Mouse (Mus musculus) spleen, adult 18-20 months (tissue): ENCODE measurements around the gene Zc3h12d.

ENCODE experiments used
- DNase-seq, 2 experiments: peaks; one replicate each; pipeline ENCODE4 v3.0.0; 2022; ENCODE audit warnings: mixed read lengths in 2 of 2

The Zc3h12d gene

DNA sequence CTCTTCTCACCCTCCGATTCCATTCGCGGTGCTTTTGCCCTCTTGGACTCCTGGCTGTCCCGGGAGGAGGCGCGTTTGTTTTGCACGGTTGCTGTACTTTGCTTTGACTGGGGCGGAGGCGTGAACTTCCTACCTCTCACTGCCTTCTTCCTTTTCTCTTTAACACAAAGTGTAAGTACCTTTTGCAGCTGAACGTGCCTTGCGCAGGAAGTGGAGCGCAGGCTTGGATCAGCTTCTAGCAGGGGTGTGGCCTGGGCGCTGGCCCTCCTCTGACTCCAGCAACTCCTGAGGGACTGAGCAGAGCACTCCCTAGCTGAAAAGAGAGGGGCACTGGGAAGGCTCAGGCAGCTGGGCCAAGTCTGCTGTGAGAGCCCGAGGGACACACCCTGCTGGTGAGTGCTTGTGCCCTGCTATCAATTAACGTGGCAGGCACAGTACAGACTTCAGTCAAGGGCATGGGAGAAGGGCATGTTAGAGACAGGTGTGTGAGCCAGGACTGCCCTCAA is at the start of gene Zc3h12d:
TSS of gene Zc3h12d (plus strand) at position 300 of the 506 bp plus-strand sequence.
- DNase-seq = peak; percentile 64 to 66

DNA sequence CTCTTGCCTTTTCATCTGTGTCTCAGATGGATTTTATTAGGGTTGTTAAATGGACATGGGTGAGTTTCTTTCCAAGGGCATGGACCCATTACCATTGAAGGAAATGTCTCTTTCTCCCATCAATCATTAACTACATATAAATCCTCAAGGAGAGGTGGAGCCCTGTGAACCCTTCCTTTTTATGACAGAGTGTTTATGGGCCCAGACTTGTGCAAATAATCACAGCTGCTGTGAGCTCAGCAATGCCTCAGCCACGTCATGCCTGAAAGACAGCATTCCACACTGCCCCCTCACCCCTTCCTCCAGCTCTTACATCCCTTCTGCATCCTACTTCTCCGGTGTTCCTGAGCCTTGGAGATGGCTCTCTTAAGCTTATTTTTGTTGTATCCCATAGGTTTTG is 45.0 kb upstream of the Zc3h12d start:
- DNase-seq = no peak

- no peak for DNase-seq
These were observed 40.0 kb upstream of the Zc3h12d start for GRCm38 (mm10) chr10:7792254-7792750.

GRCm38 (mm10) chr10:7792751-7793385 is 39.4 kb upstream of the Zc3h12d start, which contains the start of the genes Ginm1 and Ppil4:
Ginm1 (minus strand) TSS chr10:7792824.
Ppil4 (plus strand) TSS chr10:7792891.
- peak; percentile 81 to 88 for DNase-seq

DNA sequence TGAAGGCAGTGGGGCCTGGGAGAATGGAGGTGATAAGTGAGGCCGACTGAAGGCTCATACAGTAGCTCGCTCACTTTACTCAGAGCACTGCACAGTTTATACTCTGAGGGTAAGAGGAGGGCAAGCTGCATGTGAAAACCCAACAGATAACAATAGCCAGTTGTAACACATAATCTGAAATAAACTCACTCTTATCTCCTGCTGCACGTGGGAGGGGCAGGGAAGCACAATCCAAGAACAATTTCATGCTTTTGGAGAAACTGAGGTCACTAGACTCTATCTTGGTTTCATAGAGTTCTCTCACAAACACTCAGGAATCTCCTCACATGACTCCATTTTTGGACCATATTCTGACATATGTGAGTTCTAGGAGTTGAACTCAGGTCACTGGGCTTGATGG is 31.0 kb upstream of the Zc3h12d start:
- DNase-seq = no peak

- no peak for DNase-seq
These were observed 29.6 kb upstream of the Zc3h12d start for GRCm38 (mm10) chr10:7802519-7803140.

GRCm38 (mm10) chr10:7809937-7810336 is 22.3 kb upstream of the Zc3h12d start:
- DNase-seq = peak in 1 of 2 experiments; percentile 37

- DNase-seq = no peak
These were observed 15.8 kb upstream of the Zc3h12d start for GRCm38 (mm10) chr10:7816476-7816875.

DNA sequence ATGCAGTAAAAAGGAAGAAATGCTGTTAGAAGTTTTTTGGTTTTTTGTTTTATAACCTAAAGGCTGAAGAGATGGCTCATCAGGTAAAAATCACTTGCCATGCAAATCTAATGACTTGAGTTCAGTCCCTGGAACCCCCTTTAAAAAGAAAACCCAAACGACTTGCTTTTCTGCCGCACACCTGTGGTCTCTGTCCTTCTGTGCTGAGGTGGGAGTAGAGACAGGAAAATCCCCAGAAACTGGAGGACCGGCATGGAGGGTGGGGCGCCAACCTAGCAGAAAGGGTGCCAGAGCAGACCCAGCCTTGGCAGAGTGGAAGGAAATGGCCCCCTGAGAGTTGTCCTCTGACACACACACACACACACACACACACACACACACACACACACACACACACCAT is 13.6 kb upstream of the Zc3h12d start:
- no peak for DNase-seq

DNA sequence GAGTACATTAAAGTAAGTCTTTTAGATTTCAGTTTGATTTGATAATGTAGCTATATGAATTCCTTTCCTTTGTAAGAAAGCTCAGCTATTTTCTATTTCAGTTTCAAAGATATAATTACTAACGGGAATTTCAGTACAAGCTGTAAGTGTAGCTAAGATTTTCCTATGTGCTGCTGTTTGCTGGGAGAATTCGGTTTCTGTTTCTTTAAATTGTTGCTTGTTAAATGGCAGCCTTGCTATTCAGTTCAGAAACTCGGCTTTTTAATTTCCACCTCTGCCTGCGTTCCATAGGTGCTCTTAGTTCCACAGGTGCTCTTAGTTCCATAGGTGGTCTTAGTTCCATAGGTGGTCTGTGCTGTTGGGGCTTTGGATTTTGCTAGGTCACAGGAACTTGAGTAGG is 13.1 kb upstream of the Zc3h12d start:
- DNase-seq = no peak

- DNase-seq = no peak
These were observed 12.7 kb upstream of the Zc3h12d start for GRCm38 (mm10) chr10:7819603-7820002.

- no peak for DNase-seq
These were observed 12.1 kb upstream of the Zc3h12d start for GRCm38 (mm10) chr10:7820171-7820570.

DNA sequence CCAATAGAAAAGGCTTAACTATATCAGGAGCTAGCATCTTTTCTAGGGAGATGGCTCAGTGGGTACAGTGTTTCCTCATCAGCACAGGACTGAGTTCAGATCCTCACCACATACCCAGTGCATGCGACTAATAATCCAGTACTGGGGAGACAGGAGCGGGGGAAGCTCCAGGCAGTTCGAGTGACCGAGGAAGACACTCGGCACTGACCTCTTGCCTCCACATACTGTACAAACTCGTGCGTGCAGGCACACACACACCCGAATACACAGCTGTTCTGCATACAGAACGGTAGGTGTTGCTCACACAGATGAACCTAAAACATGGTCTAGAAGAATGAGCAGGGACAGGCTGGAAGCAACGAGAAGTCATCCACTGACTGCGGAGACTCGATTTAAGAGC is 10.3 kb upstream of the Zc3h12d start:
- no peak for DNase-seq

- DNase-seq = no peak
These were observed 7.5 kb upstream of the Zc3h12d start for GRCm38 (mm10) chr10:7824663-7825280.

DNA sequence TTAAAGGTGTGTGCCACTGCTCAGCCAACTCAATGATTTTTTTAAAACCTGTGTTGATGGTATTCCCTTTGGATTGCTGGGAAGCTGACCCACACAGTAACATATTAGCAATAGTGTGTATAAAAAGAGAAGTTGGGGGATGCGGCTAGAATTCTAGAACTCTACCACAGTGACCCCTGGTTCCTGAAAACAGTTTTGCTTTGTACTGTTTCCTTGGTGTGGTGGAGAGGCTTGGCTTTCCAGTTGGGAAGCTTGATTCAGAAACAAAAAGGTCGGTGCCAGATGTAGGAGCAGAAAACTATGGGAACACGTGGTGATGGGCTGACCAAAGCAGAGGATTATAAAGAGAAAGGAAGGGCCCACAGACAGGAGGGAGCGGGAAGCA is 7.0 kb upstream of the Zc3h12d start:
- DNase-seq = no peak

GRCm38 (mm10) chr10:7826106-7826505 is 6.2 kb upstream of the Zc3h12d start:
- DNase-seq = no peak

- peak; percentile 48 to 64 for DNase-seq
These were observed 1.3 kb downstream of the Zc3h12d start for GRCm38 (mm10) chr10:7833377-7834165.

DNA sequence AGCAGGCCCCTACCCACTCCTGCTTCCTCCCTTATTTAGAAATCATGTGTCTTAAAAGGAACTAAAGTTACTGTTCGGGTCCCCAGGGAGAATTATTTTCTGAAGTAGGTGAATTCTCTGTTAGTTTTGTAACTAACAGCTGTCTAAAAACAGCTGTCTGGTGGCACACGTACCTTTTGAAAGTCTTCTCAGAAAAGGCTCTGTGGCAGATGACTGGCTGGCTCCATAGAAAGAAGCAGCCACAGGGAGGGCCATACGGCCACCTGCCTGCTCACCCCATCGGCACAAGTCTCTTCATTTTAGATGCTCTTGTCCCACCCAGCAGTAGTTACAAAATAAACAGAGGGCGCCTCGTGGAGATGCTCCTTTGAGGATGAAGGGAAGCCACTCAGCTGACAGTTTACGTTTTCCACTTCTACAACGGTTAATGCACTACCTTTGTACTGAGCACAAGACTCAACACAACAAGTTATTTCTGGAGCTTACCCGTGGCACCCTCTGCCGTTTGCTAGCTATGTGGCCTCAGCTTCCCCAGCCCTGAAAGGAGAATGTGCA is 2.5 kb downstream of the Zc3h12d start:
- peak in 1 of 2 experiments; percentile 30 for DNase-seq

- DNase-seq = no peak
These were observed 4.6 kb downstream of the Zc3h12d start for GRCm38 (mm10) chr10:7836902-7837301.

GRCm38 (mm10) chr10:7837446-7837845 is 5.2 kb downstream of the Zc3h12d start:
- no peak for DNase-seq

GRCm38 (mm10) chr10:7838036-7838435 is 5.8 kb downstream of the Zc3h12d start:
- DNase-seq = no peak

GRCm38 (mm10) chr10:7838874-7839421 is 6.7 kb downstream of the Zc3h12d start:
- DNase-seq = no peak
